ENCODE assay signal across 1 mouse cellular context in genomic region chr1:180422076-180422828, GRCm38 (mm10).
TF ChIP-seq lines count a peak whose summit lies in the region.

No protein-coding gene starts in this region.

TF ChIP-seq in CH12.LX, 34 proteins besides CTCF, POLR2A, EP300 and RAD21 (continued from another document):
- TF ChIP-seq ELF1 (IDR thresholded peaks at IDR 0.05; ENCODE audit: low read depth, low read length): no peak
- no peak for TF ChIP-seq MAX (IDR thresholded peaks at IDR 0.05; ENCODE audit: low read length)
- TF ChIP-seq GABPA (IDR thresholded peaks at IDR 0.05; ENCODE audit: insufficient replicate concordance, low read depth, low read length): no peak
- no peak for TF ChIP-seq HCFC1 (IDR thresholded peaks at IDR 0.05; ENCODE audit: low read depth, low read length)
- no peak for TF ChIP-seq RCOR1 (conservative IDR thresholded peaks at IDR 0.05; ENCODE audit: low read depth, low read length)
- no peak for TF ChIP-seq KAT2A (IDR thresholded peaks at IDR 0.05; ENCODE audit: insufficient replicate concordance, low read length)
- peak; percentile 21; the same call in 1 of the 2 replicates for TF ChIP-seq TCF12 (IDR thresholded peaks at IDR 0.05; ENCODE audit: low read depth, low read length)
- TF ChIP-seq UBTF (IDR thresholded peaks at IDR 0.05; ENCODE audit: low read depth, low read length): 0 out of 2 replicates have a peak, but pooled peaks have one; percentile 40
- TF ChIP-seq NELFE (IDR thresholded peaks at IDR 0.05; ENCODE audit: low read depth, low read length): no peak
- TF ChIP-seq ZMIZ1 (IDR thresholded peaks at IDR 0.05; ENCODE audit: low read depth, low read length): no peak
- TF ChIP-seq ZKSCAN1 (IDR thresholded peaks at IDR 0.05; ENCODE audit: borderline replicate concordance, low read depth, low read length): no peak
- TF ChIP-seq TBP (conservative IDR thresholded peaks at IDR 0.05; ENCODE audit: low read depth, low read length): no peak
- peak; percentile 65 for TF ChIP-seq BHLHE40 (IDR thresholded peaks at IDR 0.05; ENCODE audit: low read depth, low read length)
- peak; percentile 36 for TF ChIP-seq ZC3H11A (IDR thresholded peaks at IDR 0.05; ENCODE audit: low read depth, low read length)
TF ChIP-seq in CH12.LX: peak in this region for 11.
